Mouse (Mus musculus): ENCODE measurements around the gene Sema3e. TPM values are rescaled to one million over a fixed set of nuclear protein-coding genes. Genes with fewer than 3 reads are reported as not detected.

Gene Sema3e
- polyA plus RNA-seq, 1 experiment from 2014 or later, result 18.9 TPM

GRCm38 (mm10) chr5:14173355-14174183 is 148.5 kb downstream of the Sema3e start:
- no peaks in the 10 kb centered on the region for H3K9me3 ChIP-seq (ENCODE audit: low read length)
- no peak for DNase-seq (ENCODE audit: low spot score)
- 80% methylated on average over 10 of the region's 10 CpGs for WGBS

GRCm38 (mm10) chr5:14180571-14180970 is 155.5 kb downstream of the Sema3e start:
- Histone ChIP-seq H3K9me3 (ENCODE audit: low read length) (no peaks in the 10 kb centered on the region), H3K4me2 (replicated peaks; ENCODE audit: low read depth, low read length) (no peak overlapping the region), H3K9ac (replicated peaks; ENCODE audit: low read depth) (no peak overlapping the region), H3K4me1 (ENCODE audit: insufficient read depth, low read depth, low read length) (no peaks in the 10 kb centered on the region), H3K27me3 (replicated peaks; ENCODE audit: insufficient read depth, low read length) (no peaks in the 10 kb centered on the region), H3K4me3 (ENCODE audit: low read depth, low read length) (no peak overlapping the region), H3K27ac (ENCODE audit: low read length) (no peak overlapping the region), H3K36me3 (ENCODE audit: insufficient read depth, low read length) (no peaks in the 10 kb centered on the region)
- DNase-seq (ENCODE audit: low spot score) (no peak), ATAC-seq (no peak)
- 74% methylated on average over 10 of the region's 10 CpGs for WGBS
- TF ChIP-seq EP300 (IDR thresholded peaks at IDR 0.05) (no peak), CTCF (IDR thresholded peaks at IDR 0.05) (no peak)

More at GRCm38 (mm10) chr5:14173355-14174183, 148.5 kb downstream of the Sema3e start:
- no peaks in the 10 kb centered on the region for H3K36me3 ChIP-seq (ENCODE audit: insufficient read depth, low read length)
- no peak overlapping the region for H3K27ac ChIP-seq (ENCODE audit: low read length)
- H3K4me1 ChIP-seq (ENCODE audit: insufficient read depth, low read depth, low read length), result no peaks in the 10 kb centered on the region
- no peak overlapping the region for H3K4me3 ChIP-seq (ENCODE audit: low read depth, low read length)
- H3K9ac ChIP-seq (replicated peaks; ENCODE audit: low read depth), result no peak overlapping the region
- H3K4me2 ChIP-seq (replicated peaks; ENCODE audit: low read depth, low read length), result no peak overlapping the region
- TF ChIP-seq CTCF (IDR thresholded peaks at IDR 0.05), result no peak
- TF ChIP-seq EP300 (IDR thresholded peaks at IDR 0.05), result no peak
- ATAC-seq, result no peak
- H3K27me3 ChIP-seq (replicated peaks; ENCODE audit: insufficient read depth, low read length), result no peaks in the 10 kb centered on the region

- no peaks in the 10 kb centered on the region for H3K27me3 ChIP-seq (replicated peaks; ENCODE audit: insufficient read depth, low read length)
- H3K4me3 ChIP-seq (ENCODE audit: low read depth, low read length), result no peak overlapping the region
- no peak for TF ChIP-seq CTCF (IDR thresholded peaks at IDR 0.05)
- no peak for TF ChIP-seq EP300 (IDR thresholded peaks at IDR 0.05)
- 77% methylated on average over 11 of the region's 11 CpGs for WGBS
- no peaks in the 10 kb centered on the region for H3K9me3 ChIP-seq (ENCODE audit: low read length)
- no peak overlapping the region for H3K4me2 ChIP-seq (replicated peaks; ENCODE audit: low read depth, low read length)
- no peaks in the 10 kb centered on the region for H3K4me1 ChIP-seq (ENCODE audit: insufficient read depth, low read depth, low read length)
- ATAC-seq (no peak), DNase-seq (ENCODE audit: low spot score) (no peak)
- H3K36me3 ChIP-seq (ENCODE audit: insufficient read depth, low read length), result no peaks in the 10 kb centered on the region
- no peak overlapping the region for H3K9ac ChIP-seq (replicated peaks; ENCODE audit: low read depth)
- H3K27ac ChIP-seq (ENCODE audit: low read length), result no peak overlapping the region
Measured at GRCm38 (mm10) chr5:14182156-14182555, 157.1 kb downstream of the Sema3e start.

- DNase-seq (ENCODE audit: low spot score) (no peak), ATAC-seq (no peak)
- Histone ChIP-seq H3K4me2 (replicated peaks; ENCODE audit: low read depth, low read length) (no peak overlapping the region), H3K27me3 (replicated peaks; ENCODE audit: insufficient read depth, low read length) (no peaks in the 10 kb centered on the region), H3K9me3 (ENCODE audit: low read length) (no peaks in the 10 kb centered on the region), H3K36me3 (ENCODE audit: insufficient read depth, low read length) (no peaks in the 10 kb centered on the region), H3K4me1 (ENCODE audit: insufficient read depth, low read depth, low read length) (no peaks in the 10 kb centered on the region), H3K27ac (ENCODE audit: low read length) (no peak overlapping the region), H3K4me3 (ENCODE audit: low read depth, low read length) (no peak overlapping the region), H3K9ac (replicated peaks; ENCODE audit: low read depth) (no peak overlapping the region)
- 52% methylated on average over 6 of the region's 6 CpGs for WGBS
- TF ChIP-seq CTCF (IDR thresholded peaks at IDR 0.05), result no peak
- TF ChIP-seq EP300 (IDR thresholded peaks at IDR 0.05), result no peak
Measured at GRCm38 (mm10) chr5:14195172-14195819, 170.2 kb downstream of the Sema3e start.

- H3K9me3 ChIP-seq (ENCODE audit: low read length), result no peaks in the 10 kb centered on the region
Measured at GRCm38 (mm10) chr5:14198344-14199040, 173.4 kb downstream of the Sema3e start.

GRCm38 (mm10) chr5:14206794-14207193 is 181.7 kb downstream of the Sema3e start:
- H3K27me3 ChIP-seq (replicated peaks; ENCODE audit: insufficient read depth, low read length), result no peaks in the 10 kb centered on the region
- H3K36me3 ChIP-seq (ENCODE audit: insufficient read depth, low read length), result no peaks in the 10 kb centered on the region
- WGBS, result 58% methylated on average over 2 of the region's 2 CpGs
- H3K27ac ChIP-seq (ENCODE audit: low read length), result no peak overlapping the region
- no peak overlapping the region for H3K4me3 ChIP-seq (ENCODE audit: low read depth, low read length)
- no peaks in the 10 kb centered on the region for H3K4me1 ChIP-seq (ENCODE audit: insufficient read depth, low read depth, low read length)
- H3K4me2 ChIP-seq (replicated peaks; ENCODE audit: low read depth, low read length), result no peak overlapping the region
- ATAC-seq, result no peak
- H3K9ac ChIP-seq (replicated peaks; ENCODE audit: low read depth), result no peak overlapping the region
- TF ChIP-seq CTCF (IDR thresholded peaks at IDR 0.05) (no peak), EP300 (IDR thresholded peaks at IDR 0.05) (no peak)
- no peak for DNase-seq (ENCODE audit: low spot score)
- H3K9me3 ChIP-seq (ENCODE audit: low read length), result no peaks in the 10 kb centered on the region

More at GRCm38 (mm10) chr5:14198344-14199040, 173.4 kb downstream of the Sema3e start:
- Histone ChIP-seq H3K27ac (ENCODE audit: low read length) (no peak overlapping the region), H3K27me3 (replicated peaks; ENCODE audit: insufficient read depth, low read length) (no peaks in the 10 kb centered on the region), H3K4me1 (ENCODE audit: insufficient read depth, low read depth, low read length) (no peaks in the 10 kb centered on the region), H3K4me3 (ENCODE audit: low read depth, low read length) (no peak overlapping the region), H3K36me3 (ENCODE audit: insufficient read depth, low read length) (no peaks in the 10 kb centered on the region), H3K9ac (replicated peaks; ENCODE audit: low read depth) (no peak overlapping the region), H3K4me2 (replicated peaks; ENCODE audit: low read depth, low read length) (no peak overlapping the region)
- 38% methylated on average over 3 of the region's 3 CpGs for WGBS
- TF ChIP-seq EP300 (IDR thresholded peaks at IDR 0.05) (no peak), CTCF (IDR thresholded peaks at IDR 0.05) (no peak)
- ATAC-seq, result no peak
- no peak for DNase-seq (ENCODE audit: low spot score)

All from lung, postnatal 0 days (tissue).